Mouse (Mus musculus): Measurements from ENCODE around the gene Meig1.
"Not testable (repeated sequence)": the region's sequence is repeated elsewhere in the genome, so short reads cannot be mapped to it uniquely, and the experiment has no call there.

Meig1 gene

DNA sequence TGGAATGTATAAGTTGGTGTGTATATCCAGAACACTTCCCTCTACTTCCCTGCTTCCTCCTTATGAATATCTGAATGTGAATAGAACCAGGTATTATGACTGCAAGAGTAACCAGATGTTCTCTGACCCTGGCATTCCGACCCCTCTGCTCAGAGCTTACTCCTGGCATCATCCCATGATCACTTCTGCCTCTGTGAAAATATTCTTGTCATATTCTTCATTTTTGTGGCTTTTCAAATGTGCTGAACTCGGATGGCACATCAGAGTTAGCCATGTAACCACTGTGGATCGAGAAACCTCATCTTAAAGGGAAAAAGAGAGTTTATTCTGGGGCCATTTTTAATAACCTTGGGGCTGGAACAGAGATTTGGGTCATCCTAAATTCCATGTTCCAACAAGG is at the start of gene Meig1:
Gene Meig1 (minus strand): TSS at position 101 of the 400 bp plus-strand sequence.
- no peak for DNase-seq

DNA sequence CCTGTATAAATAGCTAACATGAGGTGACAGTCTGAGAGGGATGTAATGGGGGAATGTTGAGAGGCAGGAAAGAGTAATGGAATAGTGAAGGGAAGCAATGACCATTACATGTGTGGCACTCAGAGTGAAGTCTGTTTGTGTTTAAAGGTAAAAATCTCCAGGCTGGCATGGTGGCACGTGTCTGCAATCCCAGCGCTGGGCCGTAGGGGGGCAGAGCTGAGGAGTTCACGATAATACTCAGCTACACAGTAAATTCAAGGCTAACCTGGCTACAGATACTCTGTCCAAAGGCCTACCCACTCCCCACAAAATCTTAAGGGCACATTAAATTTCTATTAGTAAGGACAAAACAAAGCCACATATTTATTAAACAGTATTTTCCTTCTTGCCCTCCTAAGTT is 34.1 kb upstream of the Meig1 start:
- DNase-seq = no peak

DNA sequence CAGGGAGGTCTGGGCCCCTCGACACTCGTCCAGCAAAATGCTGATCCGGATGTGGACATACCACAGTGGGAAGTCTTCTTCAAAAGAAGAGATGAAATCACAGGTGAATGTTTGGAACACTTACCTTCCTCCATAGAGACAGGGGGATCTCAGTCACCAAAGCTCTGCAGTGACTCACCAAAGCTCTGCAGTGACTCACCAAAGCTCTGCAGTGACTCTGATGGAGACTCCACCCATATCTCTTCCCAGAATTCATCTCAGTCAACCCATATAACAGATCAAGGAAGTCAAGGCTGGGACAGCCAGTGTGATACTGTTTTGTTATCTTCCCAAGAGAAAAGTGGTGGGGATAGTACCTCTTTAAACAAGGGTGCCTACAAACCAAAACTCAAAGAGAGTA is 30.6 kb upstream of the Meig1 start:
- DNase-seq = no peak

DNA sequence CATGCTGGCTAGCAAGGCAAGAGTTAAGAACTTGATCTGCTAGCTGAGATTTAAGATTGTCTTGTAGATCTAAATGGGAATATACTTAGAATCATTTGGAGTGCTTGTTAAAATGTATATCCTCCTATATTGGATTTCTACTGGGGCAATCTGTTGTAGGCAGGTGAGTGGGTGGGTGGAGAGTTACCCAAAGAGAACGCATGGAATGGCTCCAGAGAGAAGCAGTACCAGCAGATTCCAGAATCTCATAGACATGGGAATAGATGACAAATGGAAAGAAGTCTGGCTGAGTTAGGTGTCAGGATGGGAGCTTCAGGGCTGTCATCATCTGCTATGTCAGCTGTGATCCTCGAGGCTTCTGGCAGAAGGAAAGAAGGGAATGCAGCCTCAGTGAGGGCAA is 27.0 kb upstream of the Meig1 start:
- DNase-seq = no peak

DNA sequence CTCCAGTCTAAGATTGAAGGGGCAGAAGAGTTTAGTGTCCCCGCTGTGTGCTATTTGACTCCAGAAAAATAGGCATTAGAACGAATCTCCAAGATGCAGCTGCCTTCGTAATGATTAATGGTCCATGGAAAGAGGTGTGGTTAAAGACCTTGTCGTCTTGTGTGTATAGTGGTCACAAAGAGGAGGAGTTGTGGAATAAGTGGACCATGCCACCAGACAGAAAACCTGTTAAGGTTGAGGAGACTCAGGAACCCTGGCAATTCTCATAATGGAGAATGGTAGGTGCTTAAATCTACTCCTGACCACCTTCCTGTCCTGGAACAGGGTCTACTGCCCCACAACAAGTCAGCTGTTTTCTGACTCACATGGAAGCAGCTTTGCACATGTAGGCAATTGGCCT is 23.5 kb upstream of the Meig1 start:
- no peak for DNase-seq

DNA sequence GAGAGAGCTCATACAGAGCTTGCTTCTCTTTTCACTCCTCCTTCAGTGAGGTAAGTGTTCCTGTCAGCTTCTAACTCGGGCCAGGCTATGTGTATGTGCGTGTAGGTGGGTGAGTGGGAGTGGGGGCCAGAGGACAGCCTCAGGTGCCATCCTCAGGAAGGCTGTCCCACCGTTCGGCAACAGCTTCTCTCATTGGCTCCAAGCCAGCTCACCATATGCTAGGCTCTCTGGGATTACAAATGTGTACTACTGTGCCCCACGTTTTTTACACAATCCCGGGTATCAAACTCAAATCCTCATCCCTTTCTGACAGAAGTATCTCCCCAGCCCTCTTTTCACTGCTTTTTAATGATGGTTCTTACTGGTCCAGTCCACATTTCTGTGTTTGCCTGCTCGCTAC is 21.8 kb upstream of the Meig1 start:
- DNase-seq = no peak

DNA sequence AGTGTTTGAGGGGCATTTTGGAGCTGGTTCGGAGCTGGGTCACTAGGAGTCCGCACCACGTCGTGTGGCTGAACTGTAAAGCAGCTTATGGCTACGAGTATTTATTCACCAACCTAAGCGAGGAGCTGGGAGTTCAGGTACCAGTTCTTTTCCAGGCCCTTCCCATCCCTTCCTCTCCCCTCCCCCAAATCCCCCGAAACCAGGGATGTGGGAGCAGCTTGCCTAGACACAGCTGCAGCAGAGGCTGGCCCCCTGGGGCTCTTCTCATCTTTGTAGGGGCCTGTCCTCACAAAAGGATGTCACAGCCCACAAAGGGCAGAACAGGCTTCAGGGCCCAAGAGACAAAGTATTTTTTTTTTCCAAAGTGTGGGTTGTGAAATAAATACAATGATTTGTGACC is 15.5 kb upstream of the Meig1 start:
- DNase-seq = no peak

DNA sequence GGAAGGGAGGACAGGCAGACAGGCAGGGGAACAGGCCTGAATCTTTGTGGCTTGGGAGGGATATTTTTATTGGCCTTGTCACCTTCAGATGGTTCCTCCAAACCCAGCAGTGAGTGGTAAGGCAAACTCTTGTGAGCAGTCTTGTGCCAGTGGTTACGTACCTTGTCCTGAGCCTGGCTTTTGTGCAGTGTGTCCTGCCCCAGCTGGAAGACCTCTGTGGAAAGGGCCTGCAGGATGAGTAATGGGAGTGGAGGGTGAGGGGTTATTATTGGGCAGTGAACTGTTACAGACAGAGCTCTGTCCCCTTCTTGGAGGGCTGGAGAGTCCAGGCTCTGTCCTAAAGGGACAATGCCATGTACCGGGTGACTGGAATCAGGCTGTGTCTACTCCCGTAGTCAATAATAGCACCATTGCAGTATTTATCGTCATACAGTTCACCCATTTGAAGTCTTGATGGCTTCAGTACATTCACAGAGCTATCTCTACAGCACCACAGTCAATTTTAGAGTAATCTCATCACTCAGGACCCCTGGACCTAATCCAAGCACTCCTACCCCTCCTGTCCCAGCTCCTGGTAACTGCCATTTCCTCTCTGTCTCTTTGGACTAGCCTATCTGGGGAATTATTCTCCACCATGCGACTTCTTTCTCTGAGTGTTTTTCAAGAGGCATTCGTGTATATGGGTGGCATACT is 13.1 kb upstream of the Meig1 start:
- DNase-seq = no peak

DNA sequence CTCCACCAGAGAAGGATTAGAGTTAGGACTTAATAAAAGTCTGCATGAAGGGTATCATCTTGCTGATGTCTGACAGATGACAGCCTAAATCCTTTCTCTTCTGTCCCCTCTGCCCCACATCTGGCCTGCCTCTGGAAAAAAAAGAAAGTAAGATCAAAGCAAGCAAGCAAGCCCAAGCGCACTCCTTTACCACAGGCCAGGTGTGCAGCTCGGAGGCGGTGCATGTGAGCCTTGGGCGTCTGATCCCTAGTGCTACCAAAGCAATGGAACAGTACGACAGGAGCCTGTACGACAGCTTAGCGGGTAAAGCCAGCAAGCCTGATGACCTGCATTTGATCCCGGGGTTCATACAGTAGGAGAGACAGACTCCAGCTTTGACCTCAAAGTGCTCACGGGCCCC is 8.5 kb upstream of the Meig1 start:
- DNase-seq = no peak

DNA sequence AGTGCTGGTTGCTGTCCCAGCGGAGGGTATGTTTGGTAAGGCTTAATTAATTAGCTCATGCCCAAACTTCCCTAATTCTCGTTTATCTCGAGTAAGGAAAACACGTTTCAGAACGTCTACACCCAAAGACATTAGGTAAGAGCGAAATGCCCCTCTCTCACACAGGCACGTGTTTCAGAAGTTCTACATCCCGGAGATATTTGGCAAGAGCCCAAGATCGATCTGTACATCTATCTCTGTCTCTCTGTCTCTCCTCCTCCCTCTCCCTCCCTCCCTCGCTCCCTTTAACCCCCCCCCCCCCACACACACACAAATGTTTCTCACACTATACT is 2.1 kb upstream of the Meig1 start:
- DNase-seq = no peak

DNA sequence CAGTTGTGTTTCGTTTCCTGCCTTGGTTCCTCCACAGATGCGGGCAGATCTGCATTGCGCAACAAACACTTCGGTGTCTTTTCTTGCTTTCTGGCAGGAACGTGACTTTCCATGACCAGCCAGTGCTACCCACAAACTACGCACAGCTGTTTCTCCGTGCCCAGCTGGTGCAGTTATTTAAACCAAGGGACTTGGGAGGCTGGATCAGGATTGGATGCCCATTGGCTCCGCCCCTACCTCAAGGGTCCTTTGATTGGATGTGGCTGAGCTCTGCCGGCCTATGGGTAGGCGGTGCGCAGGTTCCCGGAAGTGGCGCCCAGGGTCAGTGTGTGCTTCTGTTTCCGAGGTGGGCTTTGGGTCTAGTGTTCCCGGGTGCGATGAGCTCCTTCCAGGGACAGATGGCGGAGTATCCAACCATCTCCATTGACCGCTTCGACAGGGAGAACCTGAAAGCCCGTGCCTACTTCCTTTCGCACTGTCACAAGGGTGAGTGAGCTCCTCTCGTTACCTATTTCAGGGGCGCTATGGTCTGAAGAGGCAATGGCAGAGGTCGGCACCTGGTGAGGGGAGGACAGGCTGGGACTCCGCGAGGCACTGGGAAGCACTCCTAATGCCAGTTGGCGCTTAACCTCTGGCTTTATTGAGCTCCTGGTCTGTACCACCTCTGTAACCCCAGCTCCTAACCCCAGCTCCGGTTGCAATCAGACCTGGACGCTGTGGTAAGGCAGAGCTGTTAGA is 1.6 kb upstream of the Meig1 start, which contains the start of gene Dclre1c:
Gene Dclre1c (plus strand): TSS at position 291 of the 738 bp plus-strand sequence.
- DNase-seq = peak; percentile 91

DNA sequence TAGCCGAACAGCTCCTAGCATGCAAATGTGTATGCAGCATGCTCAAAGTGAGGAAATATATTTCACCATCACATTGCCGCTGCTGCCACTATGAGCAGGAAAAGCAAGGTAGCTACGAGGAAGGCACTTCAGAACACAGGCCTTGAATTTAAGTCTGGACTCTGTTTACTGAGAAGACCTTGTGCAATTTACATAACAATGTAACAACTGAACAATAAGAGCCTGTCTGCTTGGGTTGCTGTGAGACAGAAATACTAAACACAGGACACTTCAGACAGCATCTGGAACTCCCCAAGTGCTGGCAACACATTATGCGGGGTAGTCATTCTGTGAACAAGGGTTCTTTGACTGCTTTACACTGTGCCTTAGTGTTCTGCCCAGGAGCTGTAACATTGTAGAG is 2.3 kb downstream of the Meig1 start:
- DNase-seq = no peak

DNA sequence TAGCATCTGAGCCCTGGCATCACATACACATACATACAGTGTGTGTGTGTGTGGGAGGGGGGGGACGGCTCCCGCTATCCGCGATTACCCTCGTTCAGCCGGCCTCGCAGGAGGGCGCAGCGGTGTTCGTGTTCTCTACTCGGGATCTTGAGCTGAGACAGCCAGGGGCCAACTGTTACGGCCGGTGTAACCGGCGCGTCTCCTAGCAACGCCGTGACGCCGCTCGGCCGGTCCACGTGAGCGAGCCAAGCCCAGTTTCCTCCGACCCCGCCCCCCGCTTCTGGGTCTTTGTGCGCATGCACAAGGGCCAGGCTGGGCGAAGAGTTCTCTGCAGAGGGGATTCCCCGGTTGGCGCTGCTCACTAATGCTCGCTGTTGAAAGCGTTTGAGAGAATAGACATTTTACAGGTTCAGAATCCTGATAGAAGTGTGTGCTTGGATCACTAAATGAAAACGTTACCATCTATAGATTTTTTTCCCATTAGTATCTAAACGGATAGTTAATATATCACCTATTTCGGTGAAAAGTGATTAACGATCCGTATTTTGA is 3.5 kb downstream of the Meig1 start:
- peak; percentile 98 for DNase-seq

DNA sequence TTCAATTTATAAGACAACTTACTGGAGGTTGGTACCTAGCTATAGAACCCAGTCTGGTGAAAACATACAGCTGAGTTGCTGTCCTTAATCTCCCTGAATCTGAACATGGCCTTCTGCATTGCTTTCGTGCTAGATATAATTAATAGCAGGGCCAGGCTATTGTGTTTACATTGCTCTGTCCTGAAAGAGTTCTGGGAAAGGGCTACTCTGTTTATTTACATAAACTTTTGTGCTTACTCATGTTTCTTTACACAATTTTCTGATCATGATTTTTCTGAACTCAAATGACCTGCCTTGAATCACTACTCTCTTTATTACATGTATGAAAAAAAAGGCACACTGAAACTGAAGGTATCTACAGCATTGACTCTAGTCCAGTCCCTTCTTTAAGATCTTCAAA is 6.8 kb downstream of the Meig1 start:
- DNase-seq = no peak

DNA sequence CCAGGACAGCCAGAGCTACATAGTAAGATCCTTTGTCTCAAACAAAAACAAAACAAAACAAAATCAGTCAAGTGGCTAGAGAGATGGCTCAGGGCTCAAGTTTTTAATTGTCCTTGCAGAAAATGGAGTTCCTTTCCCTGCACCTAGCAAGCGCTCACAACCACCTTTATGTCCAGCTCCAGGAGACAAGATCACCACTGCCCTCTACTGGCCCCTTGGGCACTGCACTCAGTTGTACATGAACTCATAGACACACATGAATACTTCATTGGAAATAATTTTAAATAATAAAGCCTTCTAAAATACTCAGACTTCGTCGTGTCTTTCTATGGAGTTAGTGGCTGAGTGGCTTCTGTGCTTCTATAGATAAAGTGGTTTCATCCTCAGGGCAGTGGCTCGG is 8.2 kb downstream of the Meig1 start:
- DNase-seq = peak; percentile 79

DNA sequence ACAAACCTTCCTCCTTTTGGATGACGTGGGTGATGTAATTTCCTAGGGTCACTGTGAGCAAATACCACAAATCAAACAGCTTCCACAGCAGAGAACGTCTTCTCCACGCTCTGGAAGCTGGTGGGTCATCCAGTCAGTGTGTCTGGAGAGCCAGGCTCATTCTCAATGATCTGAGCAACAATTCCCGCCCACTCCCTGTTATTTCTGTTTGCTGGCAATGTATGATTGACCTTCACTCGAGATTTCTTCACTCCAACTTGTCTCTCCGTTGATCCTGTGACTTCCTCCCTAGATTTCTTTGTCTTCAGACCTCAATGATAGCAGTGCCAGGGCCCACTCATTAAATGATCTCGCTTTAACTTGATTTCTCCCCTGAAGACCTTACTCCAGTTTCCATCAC is 14.7 kb downstream of the Meig1 start:
- no peak for DNase-seq

DNA sequence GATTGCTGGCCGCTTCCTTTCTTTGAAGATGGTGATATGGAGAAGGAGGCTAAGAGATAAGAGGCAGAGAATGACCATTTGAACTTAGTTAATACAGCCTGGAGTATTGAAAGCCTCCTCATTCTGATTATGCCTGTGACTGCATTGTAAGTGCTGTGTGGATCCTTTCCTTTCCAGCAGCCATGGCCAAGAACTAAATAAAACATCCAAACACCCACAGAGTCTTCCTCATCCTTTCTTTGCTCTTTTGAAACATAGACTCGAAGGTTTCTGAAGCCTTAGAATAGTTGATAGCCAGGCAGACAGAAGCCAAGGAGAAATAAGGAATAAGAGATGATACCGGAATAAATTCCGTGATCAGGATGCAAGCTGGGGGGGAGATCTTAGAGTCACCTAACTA is 16.5 kb downstream of the Meig1 start:
- no peak for DNase-seq

DNA sequence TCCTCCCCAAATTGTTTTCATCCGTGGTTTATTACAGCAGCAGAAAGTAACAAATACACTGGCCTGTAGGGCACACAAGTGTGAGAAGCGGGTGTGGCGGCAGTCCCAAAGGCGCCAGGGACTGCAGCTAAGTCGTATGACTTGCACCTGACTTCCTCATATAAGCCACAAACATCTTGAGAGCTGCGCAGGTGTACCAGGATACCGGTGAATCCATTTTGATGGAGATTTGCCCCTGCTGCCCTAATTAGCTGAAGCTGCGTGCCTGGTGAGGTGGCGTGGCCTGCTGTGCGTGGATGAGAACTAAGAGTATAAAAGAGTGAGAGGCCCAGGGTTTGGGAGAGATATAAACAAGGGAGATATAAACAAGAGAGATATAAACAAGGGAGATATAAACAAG is 25.3 kb downstream of the Meig1 start, which contains the start of gene Olah:
Gene Olah (minus strand): TSS at position 101 of the 400 bp plus-strand sequence.
- not testable (repeated sequence) for DNase-seq

DNA sequence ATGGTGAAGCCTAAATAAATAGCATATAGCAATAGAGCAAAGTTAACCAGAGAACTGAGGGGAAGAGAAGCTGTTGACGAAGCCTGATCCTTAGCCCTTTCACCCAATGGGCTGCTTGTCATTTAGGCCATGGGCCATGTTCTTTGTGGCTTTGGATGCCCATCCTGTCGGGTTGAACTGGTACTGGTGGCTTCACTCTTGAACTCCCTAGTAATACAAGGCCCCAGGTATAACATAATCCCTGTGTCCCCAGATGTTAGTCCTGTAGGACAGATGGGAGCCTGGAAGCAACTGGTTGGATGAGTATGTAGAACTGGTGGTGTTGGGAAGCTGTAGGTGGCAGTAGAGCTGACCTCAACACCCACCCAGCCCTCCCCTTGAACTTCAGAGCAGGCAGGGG is 30.5 kb downstream of the Meig1 start:
- no peak for DNase-seq

DNA sequence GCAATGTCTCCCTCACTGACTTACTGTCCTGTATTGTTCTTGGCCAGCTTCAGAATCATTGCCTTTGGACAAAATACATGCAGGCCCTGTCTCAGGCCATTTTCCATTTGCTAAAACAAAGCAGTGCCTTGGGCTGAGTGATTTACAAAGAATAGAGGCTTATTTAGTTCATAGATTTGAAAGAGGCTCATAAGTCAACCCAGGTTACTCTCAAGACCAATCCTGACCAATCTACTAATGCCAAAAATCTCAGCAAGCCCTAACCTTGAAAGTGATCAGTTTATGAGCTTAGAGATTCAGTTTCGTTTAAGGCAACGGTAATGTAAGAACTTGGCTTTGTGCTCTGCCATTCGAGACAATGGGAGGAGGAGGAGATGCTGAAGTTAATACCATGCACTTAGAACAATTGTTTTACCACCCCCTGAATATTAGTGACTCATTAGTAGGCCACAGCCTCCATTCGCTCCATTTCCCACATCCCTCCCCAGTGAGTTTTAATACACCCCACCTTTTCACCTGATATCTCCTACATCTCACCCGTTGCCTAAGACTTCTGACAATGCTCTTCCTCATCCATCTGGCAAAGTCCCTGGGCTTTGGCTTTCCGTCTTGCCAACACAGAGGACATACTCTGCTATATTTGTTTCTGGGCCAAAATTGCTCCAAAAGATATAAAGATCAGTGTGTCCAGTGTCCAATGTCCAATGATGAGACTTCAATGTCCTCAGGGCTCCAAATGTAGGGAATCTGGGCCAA is 35.2 kb downstream of the Meig1 start:
- no peak for DNase-seq

DNA sequence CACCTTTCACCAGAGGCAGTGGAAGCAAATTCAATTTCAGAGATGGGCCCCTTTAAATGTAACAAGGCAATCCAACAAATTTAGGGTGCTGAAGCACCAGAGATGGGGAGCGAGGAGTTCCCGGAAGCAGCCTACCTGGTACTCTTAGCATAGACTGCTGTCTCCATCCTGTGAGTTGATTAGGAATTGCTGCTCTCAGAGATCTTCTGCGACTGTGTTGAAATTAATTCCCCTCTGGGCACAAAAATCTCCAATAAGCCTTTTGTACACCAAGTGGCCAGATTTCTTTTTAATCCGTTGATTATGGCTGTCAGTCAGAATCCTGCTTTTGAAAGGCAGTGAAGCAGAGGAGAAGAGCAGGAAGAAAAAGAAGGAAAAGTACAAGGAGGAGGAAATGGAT is 57.3 kb downstream of the Meig1 start:
- no peak for DNase-seq

DNA sequence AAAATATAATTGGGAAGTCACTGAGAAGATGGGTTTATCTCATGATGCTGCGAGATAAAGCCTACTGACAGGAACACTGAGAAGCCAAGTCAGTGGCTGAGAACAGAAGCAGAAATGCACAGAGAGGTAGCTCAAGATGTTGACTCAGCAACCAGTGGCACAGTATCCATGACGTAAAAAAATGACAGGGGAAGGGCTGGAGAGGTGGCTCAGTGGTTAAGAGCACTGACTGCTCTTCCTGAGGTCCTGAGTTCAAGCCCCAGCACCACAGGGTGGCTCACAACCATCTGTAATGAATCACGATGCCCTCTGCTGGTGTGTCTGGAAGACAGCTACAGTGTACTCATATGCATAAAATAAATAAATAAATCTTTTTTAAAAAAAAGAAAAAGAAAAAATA is 61.4 kb downstream of the Meig1 start:
- no peak for DNase-seq

Measured in kidney, postnatal 10 days (tissue).